Mouse (Mus musculus) WW6 (cell line): ENCODE results near the gene Crispld2.

Experiments used
- DNase-seq: peaks from one replicate; pipeline ENCODE4 v3.0.0-alpha.2; 2013; ENCODE audit warnings: low read depth, low spot score

Gene Crispld2

DNA sequence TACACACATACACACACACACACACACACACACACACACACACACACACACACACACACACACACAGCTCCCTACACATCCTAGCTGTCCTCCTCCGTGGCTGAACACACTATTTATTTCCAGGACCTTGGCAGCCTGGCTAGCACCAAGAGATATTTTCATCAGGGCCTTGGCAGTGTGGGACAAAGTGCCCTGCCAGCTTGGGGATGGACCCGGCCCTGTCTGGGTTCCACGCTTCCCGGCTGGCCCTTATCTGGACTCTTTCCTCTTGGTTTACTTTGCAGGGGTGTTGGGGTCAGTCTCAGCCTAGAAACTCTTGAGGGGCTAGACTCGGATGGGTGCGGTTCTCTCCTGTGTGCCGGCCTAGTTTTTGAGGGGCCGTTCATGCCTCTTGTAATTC is 8.2 kb downstream of the Crispld2 start:
- no peak for DNase-seq

DNA sequence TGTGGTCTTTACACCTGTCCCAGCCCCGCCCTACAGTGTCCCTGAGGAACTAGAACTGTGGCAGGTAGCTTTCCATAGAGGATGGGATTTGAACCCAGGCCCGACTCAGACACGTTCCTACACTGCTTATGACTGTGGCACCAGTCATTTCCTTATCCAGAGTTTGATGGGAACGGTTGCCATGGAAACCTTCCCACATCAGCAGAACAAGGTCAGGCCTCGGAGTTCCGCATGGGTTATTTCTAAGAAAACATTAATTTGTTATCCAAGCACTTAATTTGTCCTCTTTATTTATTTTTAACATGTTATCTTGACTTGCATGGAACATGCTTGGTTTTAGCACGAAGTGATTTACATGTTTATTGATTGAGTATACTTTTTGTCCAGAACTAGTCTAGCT is 9.5 kb downstream of the Crispld2 start:
- DNase-seq, result no peak

DNA sequence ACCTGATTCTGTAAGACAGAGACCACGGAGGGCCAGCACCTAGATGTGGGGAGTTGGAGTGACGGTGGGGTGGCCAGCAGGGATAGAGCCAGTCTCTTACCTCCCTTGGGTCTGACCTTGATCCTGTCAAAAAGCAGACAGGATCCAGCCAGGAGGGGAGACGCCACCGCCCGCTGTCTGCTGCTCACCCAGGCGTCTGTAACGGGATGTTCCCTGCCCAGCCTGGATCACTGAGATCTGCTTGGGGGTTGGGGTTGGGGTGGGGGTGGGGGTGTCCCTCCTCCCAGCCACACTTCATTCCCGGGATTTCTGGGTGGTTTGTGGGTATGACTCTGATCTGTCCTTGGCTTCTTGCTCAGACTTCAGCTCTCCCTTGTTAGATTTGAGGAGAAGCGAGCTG is 10.1 kb downstream of the Crispld2 start:
- no peak for DNase-seq

DNA sequence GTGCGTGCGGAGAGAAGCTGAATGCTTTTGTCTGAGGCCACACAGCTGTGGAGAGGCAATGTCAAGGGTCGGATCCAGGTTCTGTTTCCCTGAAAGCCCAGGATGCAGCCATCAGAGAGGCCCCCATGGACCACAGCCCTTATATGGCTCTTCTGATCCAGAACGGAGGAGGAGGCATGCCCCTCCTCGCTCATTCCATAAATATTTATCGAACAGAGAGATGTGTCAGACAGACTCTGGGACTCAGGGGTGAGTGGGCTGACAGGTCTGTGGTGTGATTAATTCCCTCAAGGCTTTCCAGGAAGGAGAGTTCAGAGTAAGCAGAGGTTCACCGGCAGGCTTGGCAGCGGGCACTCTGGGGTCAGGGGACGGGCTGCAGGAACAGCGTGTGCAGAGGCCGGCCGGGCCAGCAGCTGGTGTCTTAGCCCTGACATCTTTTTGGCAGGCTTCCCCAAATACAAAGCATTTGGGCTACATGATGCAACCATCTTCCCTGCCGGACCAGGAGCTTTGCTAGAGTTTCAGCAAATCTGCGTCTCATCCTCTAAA is 12.0 kb downstream of the Crispld2 start:
- DNase-seq, result no peak

DNA sequence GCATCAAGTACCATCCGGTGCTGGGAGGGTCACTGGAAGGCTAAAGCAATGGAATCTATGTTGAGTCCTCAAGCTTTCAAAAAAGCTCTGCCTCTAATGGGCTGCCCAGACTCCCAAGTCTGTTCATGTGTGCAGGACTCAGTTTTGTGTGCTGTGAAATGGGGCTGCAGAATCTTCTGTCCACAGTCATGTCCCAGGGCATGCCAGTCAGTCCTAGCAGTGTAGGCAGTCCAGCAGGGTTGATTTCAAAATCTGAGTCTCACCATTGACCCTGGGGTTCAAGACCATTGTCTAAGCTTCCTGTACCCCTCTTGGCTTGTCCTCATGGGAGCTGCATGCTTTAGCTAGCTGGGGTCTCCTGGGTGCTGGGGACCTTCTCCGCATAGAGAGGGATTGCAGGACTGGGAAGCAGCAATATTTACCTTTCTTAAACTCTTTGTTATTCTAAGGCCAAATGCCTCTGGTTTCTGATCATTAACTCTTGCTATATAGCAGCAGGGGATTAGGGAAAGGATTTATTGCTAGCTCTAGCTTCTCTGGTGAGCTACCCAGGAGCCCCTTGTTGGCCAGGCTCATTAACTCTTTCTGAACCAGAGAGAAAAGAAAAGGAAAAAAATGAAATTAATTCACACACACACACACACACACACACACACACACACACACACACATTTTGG is 12.6 kb downstream of the Crispld2 start:
- no peak for DNase-seq

DNA sequence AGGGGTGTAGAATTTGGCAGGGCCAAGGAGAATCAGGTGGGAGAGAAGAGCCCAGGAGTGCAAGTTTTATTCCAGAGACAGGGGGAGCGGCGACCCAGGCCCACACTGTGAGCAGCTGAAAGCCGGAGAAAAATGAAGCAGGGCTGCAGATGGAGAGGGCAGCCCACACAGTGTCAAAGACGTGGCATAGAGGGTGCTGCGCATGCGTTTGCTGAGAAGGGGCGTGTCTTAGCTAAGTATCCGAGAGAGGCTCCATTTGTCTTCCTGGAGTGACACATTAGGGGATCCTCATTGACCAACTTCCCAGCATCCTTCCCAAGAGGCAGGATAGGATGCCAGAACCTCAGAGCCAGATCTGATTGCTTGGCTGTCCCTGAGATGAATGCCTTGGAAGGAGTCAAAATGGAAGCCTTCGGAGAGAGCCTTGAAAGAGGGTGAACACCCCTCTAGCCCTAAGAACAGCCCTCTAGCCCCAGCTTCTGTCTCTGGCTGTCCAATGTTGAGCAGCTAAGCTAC is 14.5 kb downstream of the Crispld2 start:
- no peak for DNase-seq

DNA sequence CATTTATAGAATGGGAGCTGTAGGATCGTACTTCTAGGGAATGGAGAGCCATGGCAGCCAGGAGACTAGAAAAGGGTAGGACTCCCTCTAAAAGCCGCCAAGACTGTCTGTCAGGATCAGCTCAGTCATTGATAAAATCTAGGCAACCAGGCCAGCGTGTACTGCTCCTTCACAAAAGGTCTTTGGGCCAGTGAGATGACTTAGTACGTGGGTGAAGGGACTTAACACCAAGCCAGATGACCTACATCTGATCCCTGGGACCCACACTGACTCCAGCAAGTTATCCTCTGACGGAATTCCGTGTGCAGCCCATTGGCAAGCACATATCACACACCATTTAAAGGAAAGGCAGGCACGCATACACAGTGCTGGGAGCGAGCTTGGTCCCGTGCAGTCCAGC is 14.9 kb downstream of the Crispld2 start:
- no peak for DNase-seq

DNA sequence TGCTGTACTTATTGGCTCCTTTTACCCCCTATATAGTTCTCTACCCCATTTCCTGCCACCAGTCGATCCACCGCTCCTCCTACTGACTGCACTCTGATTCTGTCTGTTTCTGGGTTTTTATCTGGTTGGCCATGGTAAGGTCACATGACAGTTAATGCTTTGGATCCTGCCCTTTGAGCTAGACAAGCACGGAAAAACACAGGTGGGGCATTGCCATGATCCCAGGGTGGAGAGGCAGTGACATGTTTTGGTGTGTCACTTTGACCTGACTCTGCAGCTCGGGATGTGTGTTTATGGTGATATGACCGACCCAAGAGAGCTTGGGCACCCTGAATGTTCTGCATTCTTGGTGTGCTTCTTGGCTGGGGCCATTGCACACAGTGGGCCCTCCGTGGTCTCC is 17.0 kb downstream of the Crispld2 start:
- DNase-seq, result no peak

DNA sequence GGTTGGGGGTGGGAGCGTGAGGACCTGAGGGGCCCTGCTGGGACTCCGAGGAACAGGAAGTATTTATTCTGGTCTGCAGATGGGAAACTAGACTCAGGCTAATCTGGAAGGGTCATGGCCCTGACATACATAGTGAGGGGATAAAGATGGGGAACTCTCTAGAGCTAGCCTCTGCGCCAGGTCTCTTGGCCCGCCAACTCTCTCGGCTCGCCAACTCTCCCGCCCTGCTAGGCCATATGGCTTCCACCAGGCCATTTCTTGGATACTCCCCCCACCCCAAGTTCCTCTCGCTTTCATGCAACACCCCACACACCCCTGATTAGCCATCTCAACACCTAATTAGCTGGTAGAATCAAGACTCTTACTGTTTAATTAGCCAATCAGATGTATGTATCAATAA is 20.3 kb downstream of the Crispld2 start:
- no peak for DNase-seq

DNA sequence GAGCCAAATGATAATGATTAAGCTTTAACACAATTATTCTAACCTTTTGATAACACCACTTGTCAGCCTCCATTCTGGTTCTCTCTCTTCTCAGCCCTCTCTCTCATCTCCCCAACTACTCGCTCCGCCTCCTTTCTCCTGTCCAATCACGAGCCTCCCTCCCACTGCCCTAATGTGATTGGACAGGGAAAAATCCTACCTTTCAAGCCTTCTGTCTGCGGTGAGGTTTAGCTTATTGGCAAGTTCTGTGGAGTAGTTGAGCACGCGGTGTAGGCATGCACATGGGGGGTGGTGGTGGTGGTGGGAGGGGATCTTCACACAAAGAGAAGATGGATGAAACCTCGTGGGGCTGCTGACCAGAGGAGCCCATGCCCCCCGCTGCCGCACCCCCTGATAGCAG is 20.7 kb downstream of the Crispld2 start:
- DNase-seq, result no peak

DNA sequence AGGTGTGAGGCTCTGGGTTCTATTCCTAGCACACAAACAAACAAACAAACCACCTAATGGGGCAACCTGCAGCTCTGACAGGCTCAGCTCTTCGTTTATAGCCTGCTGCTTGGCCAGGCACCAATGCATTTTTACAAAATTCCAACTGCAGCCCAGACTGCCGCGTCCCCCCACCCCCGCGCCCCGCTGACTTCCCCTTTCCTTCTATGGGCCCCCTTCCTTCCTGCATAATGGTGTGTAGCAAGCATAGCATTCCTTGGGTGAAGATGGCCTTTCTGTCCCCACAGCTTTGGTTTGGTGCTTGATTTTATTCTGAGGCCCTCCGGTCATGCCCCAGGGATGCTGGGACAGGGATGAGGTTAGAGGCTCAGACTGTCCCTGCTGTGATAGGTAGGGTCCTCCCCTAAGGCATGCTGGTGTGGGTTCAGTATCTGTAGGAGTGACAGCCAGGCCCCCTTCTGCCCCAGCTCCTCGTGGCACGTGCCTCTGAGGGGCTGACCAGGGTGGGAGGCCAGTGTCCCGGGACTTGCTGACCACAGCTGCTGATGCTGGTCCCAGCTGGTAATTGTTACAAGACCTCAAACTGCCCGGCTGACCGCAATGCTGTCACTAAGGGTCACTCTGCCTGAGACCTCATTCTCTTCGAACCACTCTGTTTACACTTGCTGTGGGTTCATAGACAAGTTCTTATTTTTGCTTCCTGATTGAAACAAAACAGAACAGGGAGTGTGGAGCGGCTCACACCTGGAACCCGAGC is 22.2 kb downstream of the Crispld2 start:
- DNase-seq, result no peak

DNA sequence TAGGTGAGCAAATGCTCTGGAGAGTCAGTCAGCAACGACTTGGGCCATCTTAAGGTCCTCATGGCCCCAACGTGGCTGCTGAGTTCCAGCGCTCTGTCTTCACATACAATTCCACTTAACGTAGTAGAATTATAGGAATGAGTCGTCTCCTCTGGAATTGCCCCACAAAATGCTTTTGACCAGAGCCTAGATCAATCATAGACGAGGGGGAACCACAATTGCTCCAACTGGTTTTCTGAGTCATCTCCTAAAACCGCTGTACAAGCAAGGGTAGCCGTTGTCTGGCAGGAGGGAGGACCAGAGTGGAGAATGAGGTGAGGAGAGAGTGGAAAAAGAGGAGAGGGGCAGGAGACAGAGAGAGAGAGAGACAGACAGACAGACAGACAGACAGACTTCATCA is 23.7 kb downstream of the Crispld2 start:
- no peak for DNase-seq

DNA sequence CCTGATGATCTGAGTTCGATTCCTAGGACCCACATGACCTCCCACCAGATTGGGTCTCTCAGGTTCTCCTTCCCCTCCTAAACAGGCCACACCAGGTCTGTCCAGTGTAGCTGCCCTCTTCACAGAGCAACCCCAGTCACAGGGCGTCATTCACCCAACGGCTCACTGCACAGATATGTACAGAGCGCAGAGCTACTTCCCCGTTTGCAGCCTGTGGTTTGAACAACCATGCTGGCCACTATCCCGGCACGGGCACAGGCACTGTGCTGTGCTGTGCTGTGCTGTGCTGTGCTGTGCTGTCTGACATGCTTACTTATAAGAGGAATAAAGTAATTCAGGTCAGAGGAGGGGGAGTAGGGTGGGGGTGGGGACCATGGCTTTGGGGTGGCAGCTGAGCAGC is 24.2 kb downstream of the Crispld2 start:
- no peak for DNase-seq

DNA sequence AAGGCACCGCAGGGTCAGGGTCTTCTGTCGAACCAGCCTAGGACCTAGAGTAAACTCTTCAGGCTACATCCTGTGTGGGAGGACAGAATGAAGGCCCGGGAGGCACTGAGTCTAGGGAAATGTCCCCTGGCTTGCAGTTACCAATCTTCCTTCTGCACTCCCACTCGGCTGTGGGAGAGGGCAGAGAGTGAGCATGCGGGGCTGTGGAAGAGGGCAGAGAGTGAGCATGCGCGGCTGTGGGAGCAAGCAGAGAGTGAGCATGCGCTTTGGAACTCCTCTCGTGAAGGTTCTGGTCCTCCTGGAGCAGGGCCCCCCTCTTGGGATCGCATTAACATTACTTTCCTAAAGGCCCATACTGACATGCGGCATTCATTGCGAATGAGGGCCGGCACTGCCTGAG is 25.1 kb downstream of the Crispld2 start:
- no peak for DNase-seq

DNA sequence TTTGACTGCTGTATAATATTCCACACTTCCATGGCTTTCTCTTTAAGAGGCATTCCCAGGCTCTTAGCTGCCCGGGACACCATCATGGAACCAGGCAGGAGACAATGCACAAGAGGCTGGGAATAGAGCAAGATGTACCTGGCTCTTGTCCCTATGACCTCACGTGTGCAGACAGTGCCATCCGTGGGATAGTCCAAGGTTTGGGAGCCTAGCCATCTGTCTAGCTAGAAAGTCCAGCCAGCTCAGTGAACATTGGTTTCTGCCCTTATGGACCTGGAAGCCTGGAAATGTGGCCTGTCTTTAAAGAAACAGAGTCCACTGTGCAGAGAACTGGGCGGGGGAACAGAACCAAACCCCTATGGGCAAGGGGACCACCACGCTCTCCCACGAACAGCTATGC is 25.5 kb downstream of the Crispld2 start:
- DNase-seq, result no peak

DNA sequence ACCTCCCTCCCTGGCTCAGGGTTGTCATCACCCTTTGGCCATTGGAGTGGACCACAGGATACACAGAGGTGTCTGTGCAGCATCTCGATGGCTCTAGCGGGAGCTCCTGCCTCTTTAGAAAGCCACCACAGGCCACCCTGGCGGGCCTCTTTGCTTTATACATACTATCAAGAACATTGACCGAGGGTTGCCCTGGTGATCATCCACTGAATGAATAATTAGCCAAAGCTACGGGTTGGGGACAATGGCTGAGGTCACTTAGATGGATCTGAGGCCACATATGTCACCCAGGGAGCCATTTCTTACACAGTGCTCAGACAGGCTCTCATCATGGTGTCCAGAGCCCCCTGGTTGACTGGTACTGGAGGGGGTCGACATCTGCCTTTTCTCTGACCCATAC is 26.1 kb downstream of the Crispld2 start:
- no peak for DNase-seq

DNA sequence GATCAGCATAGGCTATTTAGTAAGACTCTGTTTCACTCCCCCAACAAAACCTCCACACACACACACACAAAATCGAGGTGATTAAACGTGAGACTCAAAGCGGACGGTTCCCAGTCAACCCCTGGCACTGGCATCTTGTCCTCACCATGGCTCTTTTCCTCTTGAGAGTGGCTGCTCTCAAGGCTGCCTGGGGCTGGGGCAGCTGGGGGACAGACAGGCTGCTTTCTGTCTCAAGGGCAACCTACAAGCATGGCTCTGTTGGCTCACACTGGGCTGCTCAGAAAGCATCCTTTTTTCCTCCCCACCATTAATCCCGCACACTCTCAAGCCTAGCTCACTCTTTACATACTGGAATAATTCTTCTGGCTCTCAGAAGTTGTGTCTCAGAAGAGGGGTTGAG is 27.1 kb downstream of the Crispld2 start:
- DNase-seq, result no peak

DNA sequence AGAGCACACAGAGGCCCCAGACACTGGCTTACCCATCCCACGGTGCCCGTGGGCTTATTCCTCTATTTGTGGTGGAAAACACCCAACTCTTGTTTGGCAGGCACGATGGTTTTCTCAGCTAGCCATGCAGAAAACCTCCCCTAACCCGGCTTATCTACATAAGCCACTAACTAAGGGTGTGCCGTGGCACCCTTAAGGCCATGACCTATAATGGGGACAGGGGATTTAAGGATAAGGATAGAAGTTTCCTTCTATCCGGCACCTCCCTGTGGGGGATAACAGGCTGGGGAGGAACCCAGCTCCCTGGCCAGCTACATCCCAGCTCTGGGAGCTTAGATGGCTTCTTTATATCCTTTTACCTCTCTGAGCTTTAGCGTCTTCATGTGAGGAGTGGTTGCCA is 28.1 kb downstream of the Crispld2 start:
- no peak for DNase-seq

DNA sequence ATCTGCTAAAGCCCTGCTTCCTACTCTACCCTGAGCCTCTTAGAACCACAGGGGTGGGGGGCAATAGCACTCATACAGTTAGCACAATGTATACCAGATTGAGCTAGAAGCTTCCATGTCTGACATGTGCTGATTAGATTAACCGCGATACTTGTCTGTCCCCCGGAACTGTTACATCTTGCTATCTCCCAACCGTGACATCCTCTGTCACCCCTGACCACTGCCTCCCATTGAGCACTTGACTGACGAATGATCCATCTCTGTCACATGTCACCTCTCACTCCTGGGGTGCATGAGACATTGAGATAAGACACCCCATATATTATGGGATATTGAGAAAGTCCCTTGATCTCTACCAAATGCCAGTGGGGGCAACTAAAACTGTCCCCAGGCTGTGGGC is 34.0 kb downstream of the Crispld2 start:
- DNase-seq, result no peak

DNA sequence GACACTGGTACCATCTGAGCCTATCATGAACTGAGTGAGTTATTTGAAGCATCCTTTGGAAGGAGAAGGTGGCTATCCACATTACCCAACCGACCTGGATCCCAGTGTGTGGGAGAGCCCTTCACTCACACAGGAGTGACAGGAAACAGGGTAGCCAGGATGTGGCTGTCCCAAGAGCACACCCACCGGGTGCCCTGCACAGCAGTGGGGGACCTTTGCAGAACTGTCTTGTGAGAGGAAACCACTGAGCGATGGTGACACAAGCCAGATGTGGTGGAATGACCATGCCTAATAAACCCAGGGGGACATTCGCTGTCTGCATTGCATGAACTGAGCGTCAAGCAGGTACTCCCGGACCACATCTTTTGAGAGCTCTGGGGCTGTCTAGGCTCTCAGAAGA is 34.8 kb downstream of the Crispld2 start:
- DNase-seq, result no peak

DNA sequence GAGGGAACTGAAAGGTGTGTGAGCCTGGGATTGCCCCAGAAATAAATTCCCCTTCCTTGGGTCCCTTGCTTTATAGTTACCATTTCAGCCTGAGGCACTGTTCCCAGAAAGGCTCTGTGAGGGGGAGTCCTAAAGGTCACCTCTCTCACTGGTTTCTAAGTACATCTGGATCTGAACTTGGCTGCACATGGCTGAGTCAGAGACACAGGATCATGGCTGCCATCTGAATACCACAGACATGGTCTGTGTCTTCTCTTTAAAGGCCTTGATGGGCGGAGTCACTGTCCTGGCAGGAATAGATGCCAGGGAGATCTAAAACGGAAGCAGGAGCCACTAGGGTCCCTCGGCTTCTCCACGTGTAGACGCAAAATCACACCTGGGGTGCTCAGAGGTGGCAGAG is 38.2 kb downstream of the Crispld2 start:
- no peak for DNase-seq

DNA sequence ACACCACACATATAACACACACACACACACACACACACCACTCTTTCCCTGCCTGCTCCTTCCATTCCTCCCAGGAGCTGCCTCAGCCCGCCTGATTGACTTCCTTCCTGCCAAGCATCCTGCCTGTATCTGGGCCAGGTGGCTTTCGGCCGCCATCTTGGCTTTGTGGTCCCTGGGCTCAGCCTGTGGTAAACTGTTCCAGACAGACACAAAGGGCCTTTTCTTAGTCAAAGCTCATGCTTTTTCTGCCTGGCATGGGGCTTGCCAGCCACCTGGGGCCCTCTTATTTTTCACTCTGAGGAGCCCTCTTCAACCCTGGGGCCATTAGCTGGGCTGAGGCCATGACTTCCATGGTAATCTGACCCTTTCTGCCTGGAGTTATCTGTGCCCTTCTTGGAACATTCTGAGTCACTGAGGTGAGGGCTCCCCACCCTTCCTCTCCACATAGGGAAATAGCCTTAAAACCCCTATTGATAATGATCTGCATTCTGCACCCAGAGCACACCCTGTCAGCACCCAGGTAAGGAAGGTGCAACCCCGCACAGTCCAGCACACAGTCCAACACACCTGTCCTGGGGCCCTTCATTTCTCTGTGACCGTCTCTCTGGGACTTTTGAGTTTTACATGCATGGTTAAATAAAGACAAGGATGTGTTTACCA is 40.4 kb downstream of the Crispld2 start:
- DNase-seq, result no peak

DNA sequence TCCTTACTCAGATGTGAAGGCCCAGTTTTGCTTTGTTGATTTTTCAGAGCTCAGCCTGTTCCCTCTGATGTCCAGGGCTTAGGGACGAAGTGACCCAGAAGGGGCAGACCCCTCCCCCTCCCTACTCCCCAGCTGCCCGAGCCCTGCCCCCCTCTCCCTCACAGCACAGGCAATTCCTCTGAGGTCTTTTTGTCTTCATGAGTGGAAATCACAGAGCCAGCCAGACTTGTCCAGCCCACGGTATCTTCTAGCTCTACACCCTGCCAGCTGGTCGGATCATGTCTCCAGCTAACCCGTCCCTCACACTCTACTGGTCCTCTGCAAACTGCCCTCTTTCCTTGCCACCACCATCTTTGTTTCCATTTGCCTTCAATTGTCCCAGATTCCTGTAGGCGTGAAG is 42.2 kb downstream of the Crispld2 start:
- no peak for DNase-seq
